ENCODE assay signal across 11 mouse cellular contexts in genomic region chr15:79525979-79526768, GRCm38 (mm10). TPM values are rescaled to one million over a fixed set of nuclear protein-coding genes. Genes with fewer than 3 reads are reported as not detected.
DNase-seq lines count a peak whose midpoint lies in the region; ATAC-seq and TF ChIP-seq lines count a peak whose summit lies in the region.
"Had no signal": no experiment of that assay in that cellular context is flagged by ENCODE, and none has a peak within 500 bp of the region (broad histone marks: within the 10 kb centered on the region; RNA-seq: fewer than 3 reads in every experiment).

No protein-coding gene starts in this region.

- no peak overlapping the region for H3K4me3 ChIP-seq in gastrocnemius, adult 2 months
- H3K4me3 ChIP-seq in midbrain, embryonic 12.5 days, result no peak overlapping the region
- H3K4me3 ChIP-seq: liver, embryonic 13.5 days; neural tube, embryonic 12.5 days had no signal

- peaks cover 53% of the 10 kb centered on the region for H3K36me3 ChIP-seq in midbrain, embryonic 12.5 days

- no peak for ATAC-seq in midbrain, embryonic 12.5 days (ENCODE audit: low FRiP score, low read depth)
- no peak for ATAC-seq in frontal cortex, adult (ENCODE audit: low TSS enrichment)
- ATAC-seq: inflammation-experienced regulatory T-cells, adult 6 months had no signal

- no peaks in the 10 kb centered on the region for H3K27me3 ChIP-seq in midbrain, embryonic 12.5 days
- H3K27me3 ChIP-seq: liver, embryonic 13.5 days; neural tube, embryonic 12.5 days had no signal

- TF ChIP-seq CTCF in gastrocnemius, adult 2 months (IDR thresholded peaks at IDR 0.05), result no peak

- no peaks in the 10 kb centered on the region for H3K4me1 ChIP-seq in midbrain, embryonic 12.5 days
- H3K4me1 ChIP-seq: neural tube, embryonic 12.5 days had no signal

- no peak overlapping the region for H3K4me2 ChIP-seq in midbrain, embryonic 12.5 days (replicated peaks)
- H3K4me2 ChIP-seq: liver, embryonic 13.5 days; neural tube, embryonic 12.5 days had no signal

- H3K9me3 ChIP-seq in midbrain, embryonic 12.5 days, result no peaks in the 10 kb centered on the region
- H3K9me3 ChIP-seq: liver, embryonic 13.5 days; neural tube, embryonic 12.5 days had no signal

- peak overlapping the region; percentile 64 for H3K27ac ChIP-seq in gastrocnemius, adult 2 months
- H3K27ac ChIP-seq in midbrain, embryonic 12.5 days (replicated peaks), result peak overlapping the region; percentile 3; the same call in 1 of the 2 replicates
- H3K27ac ChIP-seq: liver, embryonic 13.5 days; neural tube, embryonic 12.5 days had no signal

- H3K9ac ChIP-seq in midbrain, embryonic 12.5 days (replicated peaks), result no peak overlapping the region
- H3K9ac ChIP-seq: liver, embryonic 13.5 days; neural tube, embryonic 12.5 days had no signal

- intact Hi-C loops in gastrocnemius, adult 2 months (cut with DNase I), result loop anchor here (2.0 kb wide), 1 partner anchor 15 kb away; no protein-coding TSS in a partner anchor

- DNase-seq in gastrocnemius, adult 2 months, result peak; percentile 61
- DNase-seq in gastrocnemius, postnatal 4 days (ENCODE audit: low spot score in 2 of 2), result no peak
- DNase-seq in lung, postnatal 25 days (ENCODE audit: low spot score), result peak; percentile 23
- DNase-seq in lung, postnatal 4 days, result no peak
- peak; percentile 76 for DNase-seq in gonadal fat pad, adult 2 months (ENCODE audit: low read depth)
- no peak for DNase-seq in thymus, postnatal 10 days (ENCODE audit: low spot score in 2 of 2)
- DNase-seq: liver, embryonic 13.5 days had no signal

- WGBS in midbrain, embryonic 12.5 days, result 67% methylated on average over 9 of the region's 9 CpGs

RNA-seq across cellular contexts. Expression of gene Kdelr3, which starts 10.0 kb away (rescaled TPM):
- 1 to 10 TPM; 1.9 to 3.7 TPM for total RNA-seq in gastrocnemius, adult 2 months (2021)
- 10 to 100 TPM; 49.1 to 55.1 TPM for total RNA-seq in gastrocnemius, postnatal 4 days (2021)
- polyA plus RNA-seq in gonadal fat pad, adult 2 months (2012; rRNA removed), result 22.5 and 28.6 TPM in 2 replicates
- 18.2 and 26.6 TPM in 2 replicates for polyA plus RNA-seq in midbrain, embryonic 12.5 days (2016; fragmentation: Nextera tagmentation; extraction: Ambion mirVana)

RNA-seq across cellular contexts. Expression of gene Ddx17, which starts 20.4 kb away (rescaled TPM):
- total RNA-seq in gastrocnemius, adult 2 months (2021), result 10 to 100 TPM; 80.2 to 86.8 TPM
- 100 to 1,000 TPM; 210 to 254 TPM for total RNA-seq in gastrocnemius, postnatal 4 days (2021)
- 342 and 345 TPM in 2 replicates for polyA plus RNA-seq in gonadal fat pad, adult 2 months (2012; rRNA removed)
- polyA plus RNA-seq in midbrain, embryonic 12.5 days (2016; fragmentation: Nextera tagmentation; extraction: Ambion mirVana), result 73.6 and 74.9 TPM in 2 replicates

RNA-seq across cellular contexts. Expression of gene Kcnj4, which starts 21.1 kb away (rescaled TPM):
- total RNA-seq in gastrocnemius, adult 2 months (2021), result under 1 TPM in 1 of 2 experiments, not detected in 1; 0.10 TPM
- under 1 TPM in 1 of 2 experiments, not detected in 1; 0.13 TPM for total RNA-seq in gastrocnemius, postnatal 4 days (2021)
- 0.06 TPM in 1 of 2 replicates, not detected in the other for polyA plus RNA-seq in gonadal fat pad, adult 2 months (2012; rRNA removed)
- not detected in 2 replicates for polyA plus RNA-seq in midbrain, embryonic 12.5 days (2016; fragmentation: Nextera tagmentation; extraction: Ambion mirVana)
- polyA plus RNA-seq: inflammation-experienced regulatory T-cells, adult 6 months; liver, embryonic 13.5 days; neural tube, embryonic 12.5 days had no signal

Comparison
In these comparisons a context has a peak if more than half of its experiments do, and no peak if none do; other contexts are left out.
1. DNase-seq: peak in gastrocnemius, adult 2 months (single experiment), lung, postnatal 25 days (single experiment) and gonadal fat pad, adult 2 months (single experiment); none in gastrocnemius, postnatal 4 days (0 of 2), lung, postnatal 4 days (0 of 2) and thymus, postnatal 10 days (0 of 2).
2. RNA of gene Kdelr3, which starts 10.0 kb away (total RNA-seq): 49.1 to 55.1 TPM in gastrocnemius, postnatal 4 days; 1.9 to 3.7 TPM in gastrocnemius, adult 2 months; every median in the first group is over 10 times any median in the second.